Mouse (Mus musculus): ENCODE data around the gene Ccdc30. TPM values are rescaled to one million over a fixed set of nuclear protein-coding genes. Genes with fewer than 3 reads are reported as not detected.
A peak's percentile ranks its signal among the peaks of the same experiment; 100 is the strongest.

Gene Ccdc30
- polyA plus RNA-seq (2017; shearing (Covaris generic)): 1 to 10 TPM; 7.2 to 8.0 TPM

- ATAC-seq: peak; percentile 100
Measured at GRCm38 (mm10) chr4:119415072-119415753, at the start of gene Ccdc30. Ccdc30 (minus strand) TSS chr4:119415521.

- ATAC-seq: peak; percentile 99
Measured at GRCm38 (mm10) chr4:119463756-119464419, 48.6 kb upstream of the Ccdc30 start.

- no peak for ATAC-seq
Measured at GRCm38 (mm10) chr4:119462858-119463755, 47.8 kb upstream of the Ccdc30 start.

- no peak for ATAC-seq
Measured at GRCm38 (mm10) chr4:119462457-119462856, 47.1 kb upstream of the Ccdc30 start.

- ATAC-seq: no peak
Measured at GRCm38 (mm10) chr4:119460728-119461141, 45.4 kb upstream of the Ccdc30 start.

- no peak for ATAC-seq
Measured at GRCm38 (mm10) chr4:119460296-119460695, 45.0 kb upstream of the Ccdc30 start.

- ATAC-seq: no peak
Measured at GRCm38 (mm10) chr4:119453533-119453932, 38.2 kb upstream of the Ccdc30 start.

- ATAC-seq: no peak
Measured at GRCm38 (mm10) chr4:119453128-119453527, 37.8 kb upstream of the Ccdc30 start.

- no peak for ATAC-seq
Measured at GRCm38 (mm10) chr4:119450436-119450835, 35.1 kb upstream of the Ccdc30 start.

GRCm38 (mm10) chr4:119447786-119448185 is 32.5 kb upstream of the Ccdc30 start:
- no peak for ATAC-seq

GRCm38 (mm10) chr4:119447261-119447660 is 31.9 kb upstream of the Ccdc30 start:
- ATAC-seq: no peak

- ATAC-seq: no peak
Measured at GRCm38 (mm10) chr4:119442539-119442938, 27.2 kb upstream of the Ccdc30 start.

GRCm38 (mm10) chr4:119441836-119442235 is 26.5 kb upstream of the Ccdc30 start:
- ATAC-seq: no peak

GRCm38 (mm10) chr4:119437936-119438335 is 22.6 kb upstream of the Ccdc30 start:
- no peak for ATAC-seq

- peak; percentile 82 for ATAC-seq
Measured at GRCm38 (mm10) chr4:119430678-119431077, 15.4 kb upstream of the Ccdc30 start.

- no peak for ATAC-seq
Measured at GRCm38 (mm10) chr4:119427680-119428079, 12.4 kb upstream of the Ccdc30 start.

- no peak for ATAC-seq
Measured at GRCm38 (mm10) chr4:119425601-119426000, 10.3 kb upstream of the Ccdc30 start.

GRCm38 (mm10) chr4:119425077-119425476 is 9.8 kb upstream of the Ccdc30 start:
- ATAC-seq: no peak

- peak; percentile 91 for ATAC-seq
Measured at GRCm38 (mm10) chr4:119422294-119422964, 7.1 kb upstream of the Ccdc30 start, which contains the start of the genes Ppcs and Zmynd12. Ppcs (minus strand) TSS chr4:119422420. Zmynd12 (plus strand) TSS chr4:119422814.

- ATAC-seq: peak; percentile 42
Measured at GRCm38 (mm10) chr4:119421921-119422293, 6.6 kb upstream of the Ccdc30 start.

GRCm38 (mm10) chr4:119421191-119421590 is 5.9 kb upstream of the Ccdc30 start:
- no peak for ATAC-seq

- no peak for ATAC-seq
Measured at GRCm38 (mm10) chr4:119417894-119418293, 2.6 kb upstream of the Ccdc30 start.
